Mouse (Mus musculus): ENCODE measurements around the gene Six6.
A peak's percentile ranks its signal among the peaks of the same experiment; 100 is the strongest.

Six6 gene

GRCm38 (mm10) chr12:72954906-72955305, 15.2 kb downstream of the Six6 start:
- DNase-seq (ENCODE audit: extremely low spot score, low read depth, low spot score) = no peak

GRCm38 (mm10) chr12:72957829-72958424, 18.2 kb downstream of the Six6 start:
- no peak for DNase-seq (ENCODE audit: extremely low spot score, low read depth, low spot score)

- DNase-seq (ENCODE audit: extremely low spot score, low read depth, low spot score) = no peak
These were observed 18.8 kb downstream of the Six6 start for GRCm38 (mm10) chr12:72958446-72958845.

GRCm38 (mm10) chr12:72962761-72963160, 23.1 kb downstream of the Six6 start:
- no peak for DNase-seq (ENCODE audit: extremely low spot score, low read depth, low spot score)

GRCm38 (mm10) chr12:72967541-72967940, 27.8 kb downstream of the Six6 start:
- no peak for DNase-seq (ENCODE audit: extremely low spot score, low read depth, low spot score)

- no peak for DNase-seq (ENCODE audit: extremely low spot score, low read depth, low spot score)
These were observed 30.9 kb downstream of the Six6 start for GRCm38 (mm10) chr12:72970620-72971019.

- no peak for DNase-seq (ENCODE audit: extremely low spot score, low read depth, low spot score)
These were observed 33.5 kb downstream of the Six6 start for GRCm38 (mm10) chr12:72973161-72973560.

GRCm38 (mm10) chr12:72976172-72976571, 36.5 kb downstream of the Six6 start:
- DNase-seq (ENCODE audit: extremely low spot score, low read depth, low spot score) = no peak

- peak; percentile 24 for DNase-seq (ENCODE audit: extremely low spot score, low read depth, low spot score)
These were observed 37.0 kb downstream of the Six6 start for GRCm38 (mm10) chr12:72976718-72977117.

- DNase-seq (ENCODE audit: extremely low spot score, low read depth, low spot score) = no peak
These were observed 38.2 kb downstream of the Six6 start for GRCm38 (mm10) chr12:72977851-72978250.

- no peak for DNase-seq (ENCODE audit: extremely low spot score, low read depth, low spot score)
These were observed 39.5 kb downstream of the Six6 start for GRCm38 (mm10) chr12:72979236-72979635.

GRCm38 (mm10) chr12:72982616-72983015, 42.9 kb downstream of the Six6 start:
- no peak for DNase-seq (ENCODE audit: extremely low spot score, low read depth, low spot score)

- no peak for DNase-seq (ENCODE audit: extremely low spot score, low read depth, low spot score)
These were observed 43.6 kb downstream of the Six6 start for GRCm38 (mm10) chr12:72983071-72983857.
